Mouse (Mus musculus) lung, adult 18-20 months (tissue): ENCODE results near the gene Vrk2.
A peak's percentile ranks its signal among the peaks of the same experiment; 100 is the strongest.

ENCODE experiments used
- DNase-seq, 2 experiments: peaks; one replicate each; pipeline ENCODE4 v3.0.0; 2022; ENCODE audit warnings: mixed read lengths in 2 of 2

The Vrk2 gene

DNA sequence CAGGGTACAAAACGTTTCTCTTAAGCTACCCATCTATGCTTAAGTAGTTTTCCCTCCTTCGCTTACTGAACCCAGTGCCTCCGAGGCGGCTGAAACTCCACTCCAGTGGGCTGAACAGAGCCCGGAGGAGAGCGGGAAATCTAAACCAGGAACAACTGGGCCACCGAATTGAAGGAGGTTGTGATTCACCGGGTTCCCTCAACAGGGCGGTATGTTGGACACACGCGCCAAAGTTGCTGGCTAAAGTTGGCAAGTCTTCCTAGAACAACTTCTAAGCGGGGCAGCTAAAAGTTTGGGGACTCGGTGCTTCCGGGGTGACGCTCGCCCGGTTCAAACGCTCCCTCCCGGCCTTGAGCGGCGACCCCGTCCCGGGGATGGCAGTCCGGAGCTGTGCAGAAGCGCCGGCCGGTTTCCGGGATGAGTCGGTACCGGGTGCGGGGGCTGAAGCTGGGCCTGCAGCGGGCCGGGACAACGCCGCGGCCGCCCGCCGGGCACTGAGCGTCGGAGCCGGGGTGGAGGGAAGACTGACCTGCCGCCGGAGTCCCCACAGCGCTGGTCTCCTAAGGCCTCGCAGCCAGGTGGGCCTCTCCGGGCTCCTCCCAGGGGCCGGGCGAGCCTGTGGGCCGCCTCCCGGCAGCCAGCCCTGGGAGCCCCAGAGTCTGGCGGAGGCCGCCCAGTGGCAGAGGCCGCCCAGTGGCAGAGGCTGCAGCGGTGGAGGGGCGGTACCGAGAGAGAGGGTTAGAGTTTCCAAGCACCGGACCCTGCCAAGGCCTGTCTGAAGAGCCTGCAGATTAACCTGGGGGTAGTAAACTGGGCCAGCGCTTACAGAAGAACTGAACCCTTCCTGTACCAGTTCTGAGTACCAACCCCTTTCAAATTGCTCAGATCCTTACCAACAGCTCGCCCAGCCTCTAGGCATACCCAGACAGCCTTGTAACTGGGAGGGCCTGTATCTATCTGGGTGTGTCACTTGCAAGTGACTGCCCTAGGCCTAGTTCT lies at the start of gene Vrk2, which contains the start of gene Gm6899:
TSS of gene Vrk2 (minus strand) at position 939 of the 999 bp plus-strand sequence.
TSS of gene Gm6899 (plus strand) at position 181 of the 999 bp plus-strand sequence.
- peak; percentile 87 to 88 for DNase-seq

DNA sequence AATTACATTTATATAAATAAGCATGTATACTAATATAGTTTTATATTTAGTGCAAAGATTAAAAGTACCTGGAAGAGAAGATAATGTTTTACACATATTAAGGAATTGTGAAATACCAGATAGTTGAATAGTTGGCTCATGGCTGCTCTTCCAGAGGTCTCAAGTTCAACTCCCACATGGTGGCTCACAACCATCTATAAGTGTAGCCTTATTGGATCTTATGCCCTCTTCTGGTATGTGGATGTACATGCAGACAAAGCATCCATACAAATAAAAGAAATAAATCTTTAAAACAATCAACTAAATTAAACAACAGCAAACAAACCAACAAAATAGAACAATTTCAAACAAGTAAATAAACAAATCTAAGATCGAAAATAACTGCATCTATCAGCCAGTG lies 48.3 kb upstream of the Vrk2 start:
- DNase-seq: no peak

DNA sequence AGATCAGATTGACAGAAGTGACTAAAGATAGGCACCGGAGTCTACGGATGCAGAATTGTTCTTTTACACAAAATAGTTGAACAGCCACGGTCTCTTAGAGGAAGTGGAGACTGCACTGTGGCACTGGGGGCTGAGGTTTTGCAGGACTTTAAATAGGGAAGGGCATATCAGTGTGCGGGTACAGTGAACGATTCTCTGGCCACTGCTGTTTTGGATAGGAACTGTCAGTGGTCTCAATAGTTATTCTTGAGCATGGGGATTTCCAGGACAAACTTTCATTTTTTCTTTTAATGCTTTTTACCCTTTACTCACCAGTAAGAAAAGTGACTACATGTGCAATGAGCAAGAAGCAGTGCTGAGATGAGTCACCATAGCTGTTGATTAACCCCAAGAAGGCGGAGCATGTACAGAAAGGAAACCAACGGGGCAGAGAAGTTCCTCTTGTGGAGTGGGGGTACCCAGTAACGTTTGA lies 46.6 kb upstream of the Vrk2 start:
- DNase-seq: peak; percentile 18 to 19

GRCm38 (mm10) chr11:26636239-26636638 lies 42.4 kb upstream of the Vrk2 start:
- no peak for DNase-seq

DNA sequence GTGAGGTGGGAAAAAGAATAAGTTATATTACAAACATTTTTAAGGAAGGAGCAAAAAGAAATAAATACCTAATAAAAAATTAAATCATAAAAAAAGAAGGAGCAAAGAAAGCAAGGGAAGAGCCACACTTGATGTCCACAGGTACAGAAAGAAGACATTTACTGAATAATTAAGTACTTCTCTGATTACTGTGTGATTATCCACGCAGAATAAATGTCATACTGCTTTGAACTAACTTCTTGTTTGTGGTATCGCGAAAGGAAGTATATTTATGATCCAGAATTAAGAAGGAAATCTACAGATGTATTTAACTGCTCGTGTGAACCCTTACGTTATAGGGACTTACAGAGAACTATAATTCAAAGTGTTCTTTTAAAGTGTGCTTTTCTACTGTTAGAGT lies 28.9 kb upstream of the Vrk2 start:
- DNase-seq: no peak

DNA sequence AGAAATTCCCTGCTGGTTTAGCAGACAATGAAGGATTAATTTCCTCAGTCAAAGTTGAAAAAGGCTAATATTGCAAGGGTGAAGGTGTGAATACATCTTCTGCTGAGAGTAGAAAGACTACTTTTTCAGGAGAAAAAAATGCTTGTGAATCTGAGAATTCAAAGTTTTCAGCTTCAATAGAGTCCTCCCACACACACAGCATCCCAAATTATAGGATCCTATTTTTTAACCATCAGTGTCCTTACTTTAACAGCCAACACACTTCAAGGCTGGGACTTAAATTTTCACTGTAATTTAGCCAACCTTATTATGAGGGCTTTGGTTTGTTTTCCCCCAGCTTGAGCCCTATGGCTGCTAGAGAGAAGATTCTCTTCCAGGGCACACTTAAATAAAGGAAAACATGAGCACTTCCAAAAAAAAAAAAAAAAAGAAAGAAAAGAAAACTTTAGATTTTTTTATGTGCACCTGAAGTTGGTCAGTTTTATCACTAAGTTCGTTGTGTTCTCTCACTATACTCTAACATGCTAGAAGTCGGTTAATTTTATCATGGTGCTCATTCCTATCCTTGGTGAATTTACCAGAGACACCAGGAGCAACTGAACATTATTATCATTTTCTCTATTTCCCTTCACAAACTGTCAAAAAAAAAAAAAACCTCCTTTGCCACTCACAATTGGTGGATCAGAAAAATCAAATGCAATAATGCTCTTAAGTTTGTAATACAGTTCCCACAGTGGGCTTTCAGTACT lies 24.9 kb upstream of the Vrk2 start:
- no peak for DNase-seq

GRCm38 (mm10) chr11:26608795-26609194 lies 15.0 kb upstream of the Vrk2 start:
- DNase-seq: no peak

GRCm38 (mm10) chr11:26604061-26604655 lies 10.4 kb upstream of the Vrk2 start:
- no peak for DNase-seq

DNA sequence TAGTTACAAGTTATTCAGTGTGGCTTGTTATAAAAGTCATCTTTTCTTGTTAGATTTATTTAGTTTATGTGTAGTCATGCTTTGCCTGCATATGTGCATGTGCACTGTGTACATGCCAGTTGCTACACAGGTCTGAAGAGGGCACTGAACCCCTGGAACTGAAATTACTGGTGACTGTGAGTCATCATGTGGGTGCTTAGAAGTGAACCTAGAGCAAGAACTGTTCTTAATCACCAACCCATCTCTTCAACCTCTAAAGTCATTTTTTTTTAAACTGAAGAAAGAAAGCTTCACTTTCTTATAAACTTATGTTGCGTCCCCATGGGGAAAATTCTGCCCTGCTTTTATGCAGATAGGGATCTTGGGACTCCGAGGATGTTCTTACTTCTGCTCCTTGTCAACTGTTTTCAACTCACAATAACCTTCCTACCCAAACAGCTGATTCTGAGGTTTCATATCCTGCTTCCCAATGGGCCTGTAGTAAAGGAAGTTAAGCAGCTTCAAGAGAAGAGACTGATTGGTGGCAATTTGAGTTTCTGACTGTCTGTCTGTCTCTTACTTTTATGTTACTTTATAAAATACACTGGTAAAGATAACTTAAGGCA lies 7.9 kb upstream of the Vrk2 start:
- DNase-seq: no peak

- no peak for DNase-seq
Measured at GRCm38 (mm10) chr11:26600692-26601091, 6.9 kb upstream of the Vrk2 start.

DNA sequence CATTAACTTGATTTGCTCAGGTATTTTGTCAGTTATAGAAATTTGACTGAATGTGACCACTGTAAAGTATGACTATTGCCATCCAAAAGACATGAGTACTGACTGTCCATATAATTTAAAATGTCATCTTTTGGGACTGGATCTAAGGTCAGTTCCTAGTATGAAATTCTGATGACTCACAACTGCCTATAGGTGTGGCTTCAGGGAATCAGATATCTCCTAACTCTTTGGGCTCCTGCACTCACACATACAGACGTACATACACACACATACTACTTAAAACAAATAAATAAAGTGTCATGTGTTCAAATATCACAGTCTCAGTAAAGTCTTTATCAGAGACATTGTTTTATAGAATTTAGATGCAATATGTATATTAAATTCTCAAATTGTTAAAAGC lies 5.1 kb upstream of the Vrk2 start:
- no peak for DNase-seq

GRCm38 (mm10) chr11:26597761-26598160 lies 4.0 kb upstream of the Vrk2 start:
- no peak for DNase-seq

- no peak for DNase-seq
Measured at GRCm38 (mm10) chr11:26597145-26597544, 3.3 kb upstream of the Vrk2 start.

DNA sequence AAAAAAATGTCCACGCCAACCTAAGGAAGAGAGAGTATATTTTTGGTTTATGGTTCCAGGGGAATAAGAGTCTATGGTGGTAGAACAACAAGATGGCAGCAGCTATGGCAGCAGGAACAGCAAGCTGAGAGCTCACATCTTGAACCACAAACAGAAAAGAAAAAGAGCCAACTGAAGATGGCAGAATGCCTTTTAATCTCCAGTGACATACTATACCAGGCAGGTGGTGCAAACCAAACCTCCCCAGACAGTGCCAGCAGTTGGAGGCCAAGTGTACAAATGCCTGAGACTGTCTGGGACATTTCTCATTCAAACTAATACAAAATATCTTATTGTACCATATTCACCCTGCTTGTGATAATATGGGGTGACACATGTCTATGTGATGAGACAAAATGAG lies 2.4 kb upstream of the Vrk2 start:
- no peak for DNase-seq

DNA sequence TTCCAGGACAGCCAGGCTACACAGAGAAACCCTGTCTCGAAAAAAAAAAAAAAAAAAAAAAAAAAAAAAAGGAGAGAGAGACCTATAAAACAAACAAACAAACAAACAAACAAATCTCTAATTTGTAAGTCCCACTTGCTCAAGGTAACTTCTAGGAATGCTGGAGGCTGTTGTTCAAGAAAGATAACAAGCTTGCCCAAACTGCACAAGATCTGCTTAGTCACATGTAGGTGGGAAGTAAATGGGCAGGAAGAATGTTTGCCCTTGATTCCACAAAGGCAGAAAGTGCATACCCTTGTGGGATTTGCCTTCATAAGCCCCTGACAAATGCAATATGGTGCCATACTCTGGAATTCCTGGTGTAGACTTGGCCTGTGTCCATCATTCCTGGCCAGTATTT lies 688 bp upstream of the Vrk2 start:
- DNase-seq: no peak

- DNase-seq: peak in 1 of 2 experiments; percentile 10
Measured at GRCm38 (mm10) chr11:26592395-26593053, 1.3 kb downstream of the Vrk2 start.

DNA sequence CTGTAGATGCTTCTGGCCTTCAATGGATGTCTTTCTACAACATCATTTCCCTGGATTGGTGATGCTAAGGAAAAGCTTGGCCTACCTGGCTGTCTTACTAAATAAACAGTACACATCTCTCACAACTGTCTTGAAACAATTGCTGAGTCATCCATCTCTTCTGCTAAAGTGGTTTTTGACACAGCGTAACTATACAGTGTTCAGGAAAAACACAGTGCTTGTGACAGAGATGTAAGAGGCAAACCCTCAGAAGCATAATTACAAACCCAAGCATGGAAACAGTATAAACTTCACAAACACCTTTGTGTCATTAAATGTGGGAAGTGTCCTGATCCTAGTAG lies 6.6 kb downstream of the Vrk2 start:
- DNase-seq: no peak

- no peak for DNase-seq
Measured at GRCm38 (mm10) chr11:26586367-26587183, 7.2 kb downstream of the Vrk2 start.

DNA sequence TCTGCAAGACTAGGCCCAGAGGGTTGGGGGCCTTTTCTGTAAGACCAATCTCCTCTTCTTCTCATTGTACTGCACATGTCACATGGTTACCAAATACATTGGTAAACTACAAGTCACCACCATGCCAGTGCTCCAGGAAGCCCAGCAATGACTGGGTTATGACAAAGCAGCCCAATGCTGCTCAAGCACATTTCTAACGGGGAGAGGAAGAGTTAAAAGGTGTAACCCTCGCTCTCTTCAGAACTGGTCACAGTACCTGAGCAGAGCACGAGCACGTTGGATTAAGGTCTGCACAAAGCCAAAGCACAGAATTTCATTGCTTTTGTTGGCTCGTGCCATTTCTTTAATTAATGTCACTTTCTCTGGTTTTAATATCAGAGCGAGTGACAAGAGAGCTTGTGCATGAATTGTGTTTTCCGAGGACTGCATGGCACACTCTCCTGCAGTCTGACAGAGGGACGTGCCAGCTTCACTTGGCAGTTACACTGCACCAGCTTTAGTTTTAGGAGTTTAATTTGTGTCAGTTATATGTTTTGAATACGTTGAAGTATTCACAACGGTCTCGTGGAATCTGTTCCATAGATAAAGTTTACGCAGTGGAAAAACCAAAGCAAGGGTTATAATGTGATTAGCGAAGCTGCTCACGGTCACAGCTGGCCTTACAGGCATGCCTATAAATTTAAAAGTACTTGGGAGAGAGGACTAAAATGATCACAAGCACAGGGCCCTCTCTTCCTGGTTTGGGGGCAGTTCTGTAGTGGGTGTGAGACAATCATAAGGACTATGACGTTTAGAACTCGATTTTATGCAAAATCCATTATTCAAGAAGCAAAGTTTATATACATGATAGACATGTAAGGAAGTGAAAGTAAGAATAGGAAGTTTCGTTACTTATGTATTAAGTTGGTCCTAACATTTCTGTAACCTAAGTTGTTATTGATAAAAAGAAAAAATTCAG lies 8.1 kb downstream of the Vrk2 start:
- DNase-seq: no peak

GRCm38 (mm10) chr11:26551551-26551950 lies 42.2 kb downstream of the Vrk2 start:
- DNase-seq: no peak
